Mouse (Mus musculus) CH12.LX (cell line): ENCODE results near the gene Ccdc157. TPM values are rescaled to one million over a fixed set of nuclear protein-coding genes. Genes with fewer than 3 reads are reported as not detected.
"Not testable (repeated sequence)": the region's sequence is repeated elsewhere in the genome, so short reads cannot be mapped to it uniquely, and the experiment has no call there.

Experiments
- DNase-seq: peaks from one replicate; pipeline ENCODE4 v3.0.0-alpha.2; 2013; ENCODE audit errors: extremely low read depth
- H3K27ac ChIP-seq: 2 replicates; pipeline ENCODE4 v1.5.1; 2012; ENCODE audit warnings: low read depth, mild to moderate bottlenecking, control low read depth, moderate library complexity; ENCODE audit not compliant: insufficient read depth
- H3K27me3 ChIP-seq: replicated peaks from 2 replicates; pipeline ENCODE3; 2012; ENCODE audit warnings: inconsistent platforms
- H3K36me3 ChIP-seq, 2 experiments: replicated peaks in 1 of 2; 2 replicates each; pipeline versions ENCODE3 to v1.6.1; 2012; ENCODE audit warnings: inconsistent platforms in 1 of 2, low read length in 1 of 2, mild to moderate bottlenecking in 1 of 2, mixed read lengths in 1 of 2, moderate library complexity in 1 of 2; ENCODE audit not compliant: control insufficient read depth in 1 of 2, insufficient read depth in 1 of 2
- H3K4me1 ChIP-seq, 2 experiments: 2 replicates each; pipeline ENCODE4 v1.6.1; 2012; ENCODE audit warnings: inconsistent platforms in 1 of 2, moderate library complexity in 1 of 2; ENCODE audit not compliant: insufficient read depth in 2 of 2, control insufficient read depth in 1 of 2
- H3K4me2 ChIP-seq: 2 replicates; pipeline ENCODE4 v1.6.1; 2012; ENCODE audit warnings: low read depth, mild to moderate bottlenecking, control low read depth; ENCODE audit not compliant: poor library complexity, insufficient read depth, severe bottlenecking
- H3K4me3 ChIP-seq, 3 experiments: fragments of 150-350 bp in 1 of 3; sonication (generic) in 1 of 3; replicated peaks in 1 of 3; 2 replicates each; pipeline versions ENCODE3 to v1.5.1; 2011 to 2012; ENCODE audit warnings: low read depth in 2 of 3, low read length in 2 of 3, mild to moderate bottlenecking in 2 of 3, moderate library complexity in 2 of 3, control low read depth in 1 of 3, improper control_type of control experiment in 1 of 3, inconsistent platforms in 1 of 3, mixed read lengths in 1 of 3; ENCODE audit not compliant: poor library complexity in 1 of 3
- H3K79me2 ChIP-seq: replicated peaks from 2 replicates; pipeline ENCODE4 v1.6.1; 2012; ENCODE audit warnings: mild to moderate bottlenecking, moderate library complexity; ENCODE audit not compliant: control insufficient read depth, poor library complexity, insufficient read depth, severe bottlenecking; ENCODE audit errors: extremely low read depth
- H3K9ac ChIP-seq: 2 replicates; pipeline ENCODE4 v1.6.1; 2012; ENCODE audit warnings: low read depth, mild to moderate bottlenecking, control low read depth, moderate library complexity; ENCODE audit not compliant: insufficient read depth
- H3K9me3 ChIP-seq: replicated peaks from 2 replicates; pipeline ENCODE3; 2012; ENCODE audit warnings: low read length, inconsistent platforms, mixed read lengths
- BHLHE40 ChIP-seq: IDR thresholded peaks from 2 replicates; pipeline ENCODE4 v1.6.1; 2011; ENCODE audit warnings: mild to moderate bottlenecking, low read depth, low read length, improper control_type of control experiment
- CHD1 ChIP-seq: IDR thresholded peaks from 2 replicates; pipeline ENCODE4 v1.6.1; 2012; ENCODE audit warnings: low read depth, low read length, improper control_type of control experiment, inconsistent platforms
- CTCF ChIP-seq, 2 experiments: IDR thresholded peaks in 1 of 2; conservative IDR thresholded peaks in 1 of 2; 2 replicates each; pipeline ENCODE4 v1.5.1; 2011 to 2012; ENCODE audit warnings: low read depth in 2 of 2, low read length in 2 of 2, improper control_type of control experiment in 1 of 2, inconsistent platforms in 1 of 2, mild to moderate bottlenecking in 1 of 2, moderate library complexity in 1 of 2
- E2F4 ChIP-seq: IDR thresholded peaks from 2 replicates; pipeline ENCODE4 v1.6.1; 2011; ENCODE audit warnings: low read depth, low read length, improper control_type of control experiment; ENCODE audit not compliant: insufficient replicate concordance
- ELF1 ChIP-seq: IDR thresholded peaks from 2 replicates; pipeline ENCODE4 v1.6.1; 2014; ENCODE audit warnings: low read depth, mild to moderate bottlenecking, inconsistent platforms, low read length, improper control_type of control experiment
- GABPA ChIP-seq: IDR thresholded peaks from 2 replicates; pipeline ENCODE4 v1.6.1; 2012; ENCODE audit warnings: low read depth, low read length, improper control_type of control experiment, inconsistent platforms; ENCODE audit not compliant: insufficient replicate concordance
- IRF4 ChIP-seq: IDR thresholded peaks from 2 replicates; pipeline ENCODE4 v1.6.1; 2014; ENCODE audit warnings: low read depth, mild to moderate bottlenecking, inconsistent platforms, low read length, improper control_type of control experiment
- MAZ ChIP-seq: IDR thresholded peaks from 2 replicates; pipeline ENCODE4 v1.6.1; 2012; ENCODE audit warnings: low read depth, mild to moderate bottlenecking, inconsistent platforms, low read length, improper control_type of control experiment, moderate library complexity
- NELFE ChIP-seq: IDR thresholded peaks from 2 replicates; pipeline ENCODE4 v1.6.1; 2011; ENCODE audit warnings: low read depth, low read length, improper control_type of control experiment
- NRF1 ChIP-seq: IDR thresholded peaks from 2 replicates; pipeline ENCODE4 v1.6.1; 2014; ENCODE audit warnings: low read depth, mild to moderate bottlenecking, inconsistent platforms, low read length, improper control_type of control experiment, moderate library complexity
- PAX5 ChIP-seq: IDR thresholded peaks from 2 replicates; pipeline ENCODE4 v1.6.1; 2012; ENCODE audit warnings: low read length, inconsistent platforms, mixed read lengths
- POLR2A ChIP-seq: IDR thresholded peaks from 2 replicates; pipeline ENCODE4 v1.6.1; 2011; ENCODE audit warnings: low read depth, mild to moderate bottlenecking, improper control_type of control experiment, low read length
- POLR2AphosphoS2 ChIP-seq: IDR thresholded peaks from 2 replicates; pipeline ENCODE4 v1.6.1; 2011; ENCODE audit warnings: low read depth, low read length, improper control_type of control experiment
- RAD21 ChIP-seq: IDR thresholded peaks from 2 replicates; pipeline ENCODE4 v1.6.1; 2011; ENCODE audit warnings: low read depth, mild to moderate bottlenecking, low read length, improper control_type of control experiment, moderate library complexity
- USF1 ChIP-seq: IDR thresholded peaks from 2 replicates; pipeline ENCODE4 v1.6.1; 2014; ENCODE audit warnings: low read depth, mild to moderate bottlenecking, inconsistent platforms, low read length, improper control_type of control experiment
- USF2 ChIP-seq: conservative IDR thresholded peaks from 2 replicates; pipeline ENCODE4 v1.6.1; 2011; ENCODE audit warnings: low read depth, low read length, improper control_type of control experiment
- ZC3H11A ChIP-seq: IDR thresholded peaks from 2 replicates; pipeline ENCODE4 v1.6.1; 2012; ENCODE audit warnings: low read depth, mild to moderate bottlenecking, inconsistent platforms, low read length, improper control_type of control experiment
- ZNF384 ChIP-seq: IDR thresholded peaks from 2 replicates; pipeline ENCODE4 v1.6.1; 2012; ENCODE audit warnings: low read depth, low read length, improper control_type of control experiment, inconsistent platforms
- dilution Hi-C: fragments of 300-500 bp; cut with MboI; formaldehyde crosslinking; loops from 2 replicates; pipeline ENCODE4 v1.14.3; 2020; ENCODE audit warnings: low sequenced_read_pairs; ENCODE audit not compliant: extremely low pct_unique_long_range_greater_than_20kb, extremely low pct_ligation_motif_present
- in situ Hi-C: fragments of 300-500 bp; cut with MboI; formaldehyde crosslinking; loops from 3 replicates; pipeline ENCODE4 v1.14.3; 2019; ENCODE audit warnings: low sequenced_read_pairs, low pct_ligation_motif_present, low pct_unique_long_range_greater_than_20kb, mixed read lengths
- polyA plus RNA-seq: library from polyadenylated mRNA; unstranded; fragments of >175 nt; gene quantifications from 2 replicates; pipeline ENCODE4 v1.2.1, GENCODE M21; 2012; ENCODE audit warnings: low read depth; ENCODE audit not compliant: insufficient read length
- total RNA-seq, 2 experiments: library from RNA; depleted of rRNA; stranded (reverse); fragments of 300-350 nt in 1 of 2; fragments of >200 nt in 1 of 2; gene quantifications; 2 replicates each; pipeline ENCODE4 v1.2.3; 2012 to 2014

Ccdc157 gene
- total and polyA plus RNA-seq, 3 experiments, result 2.3 to 4.4 (median 4.0) TPM

DNA sequence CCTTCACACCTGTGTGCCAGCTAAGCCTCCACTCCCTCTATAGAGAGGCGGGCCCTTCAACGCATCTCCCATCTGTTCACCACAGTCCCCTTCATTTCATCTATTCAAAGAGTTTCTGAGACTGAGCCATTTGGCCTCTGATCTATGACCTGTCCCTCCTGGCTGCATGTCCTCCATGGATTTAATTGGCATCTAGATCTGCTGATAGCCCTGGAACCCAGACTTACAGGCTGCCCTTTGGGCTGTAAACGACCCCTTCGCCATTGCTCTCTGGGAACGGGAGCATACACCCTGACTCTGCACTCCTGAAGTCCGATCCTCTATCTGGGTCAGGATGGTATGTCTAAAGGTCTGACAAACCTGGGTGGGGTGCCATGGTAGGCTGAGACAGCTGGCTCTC is 47.2 kb downstream of the Ccdc157 start:
- DNase-seq, result no peak
- in situ Hi-C loops, result no loop called here
- no peak overlapping the region for H3K4me3 ChIP-seq
- TF ChIP-seq RAD21, result no peak
- TF ChIP-seq USF2, result no peak
- no peak for TF ChIP-seq CTCF (conservative IDR thresholded peaks at IDR 0.05 in 1 of 2, IDR thresholded peaks at IDR 0.05 in 1 of 2; ENCODE audit: low read depth in 2 of 2, low read length in 2 of 2)
- no peak for TF ChIP-seq USF1
- no peak for TF ChIP-seq GABPA
- TF ChIP-seq IRF4, result no peak
- TF ChIP-seq POLR2A, result no peak
- no peak for TF ChIP-seq E2F4
- no peak for TF ChIP-seq ELF1
- TF ChIP-seq PAX5, result no peak
- TF ChIP-seq BHLHE40, result no peak
- TF ChIP-seq MAZ, result no peak
- TF ChIP-seq, all 38 proteins: peak for 0
- Histone ChIP-seq H3K79me2 (no peaks in the 10 kb centered on the region), H3K27me3 (no peaks in the 10 kb centered on the region), H3K9ac (no peak overlapping the region), H3K36me3 (peaks cover 51 to 88% of the 10 kb centered on the region in 2 experiments), H3K4me1 (no peaks in the 10 kb centered on the region), H3K27ac (no peak overlapping the region), H3K4me2 (no peak overlapping the region), H3K9me3 (no peaks in the 10 kb centered on the region)
- dilution Hi-C loops, result no loop called here

GRCm38 (mm10) chr11:4112033-4112432 is 48.1 kb downstream of the Ccdc157 start:
- Histone ChIP-seq H3K4me3 (no peak overlapping the region), H3K4me2 (no peak overlapping the region), H3K27me3 (no peaks in the 10 kb centered on the region), H3K9me3 (no peaks in the 10 kb centered on the region), H3K4me1 (no peaks in the 10 kb centered on the region), H3K36me3 (peaks cover 57 to 87% of the 10 kb centered on the region in 2 experiments), H3K9ac (no peak overlapping the region), H3K27ac (no peak overlapping the region), H3K79me2 (no peaks in the 10 kb centered on the region)
- DNase-seq, result no peak
- in situ Hi-C loops (no loop called here), dilution Hi-C loops (no loop called here)
- TF ChIP-seq NELFE (no peak), NRF1 (no peak), POLR2A (no peak), USF2 (no peak)

DNA sequence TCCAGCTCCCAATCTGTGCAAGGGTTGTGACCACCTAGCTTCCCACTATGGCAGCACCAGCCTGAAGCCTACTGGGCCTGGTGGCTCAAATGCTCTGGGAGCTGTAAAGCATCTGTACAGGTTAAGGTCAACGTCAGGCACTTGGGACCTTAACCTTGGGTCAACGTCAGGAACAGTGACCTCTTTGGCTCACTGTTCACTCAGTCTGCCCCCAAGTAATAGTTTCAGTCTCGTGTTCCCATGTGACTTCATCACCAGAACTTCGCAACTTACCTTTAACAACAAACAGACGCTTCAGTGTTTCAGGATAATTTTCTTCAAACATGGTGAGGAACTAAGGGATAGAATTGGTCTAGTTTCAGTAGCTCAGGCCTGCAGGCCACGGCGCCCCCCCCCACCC is 51.4 kb downstream of the Ccdc157 start:
- Histone ChIP-seq H3K9ac (no peak overlapping the region), H3K4me3 (no peak overlapping the region), H3K79me2 (no peaks in the 10 kb centered on the region), H3K4me2 (no peak overlapping the region), H3K27me3 (no peaks in the 10 kb centered on the region), H3K9me3 (no peaks in the 10 kb centered on the region), H3K27ac (no peak overlapping the region), H3K36me3 (peaks cover 63 to 89% of the 10 kb centered on the region in 2 experiments), H3K4me1 (no peaks in the 10 kb centered on the region)
- in situ Hi-C loops (no loop called here), dilution Hi-C loops (no loop called here)
- no peak for DNase-seq
- TF ChIP-seq ZNF384 (no peak), CHD1 (no peak), ZC3H11A (no peak), POLR2AphosphoS2 (no peak)

- peaks cover 66 to 89% of the 10 kb centered on the region in 2 experiments for H3K36me3 ChIP-seq
- H3K27me3 ChIP-seq, H3K9ac ChIP-seq, H3K4me3 ChIP-seq, H3K27ac ChIP-seq, DNase-seq, H3K4me2 ChIP-seq, H3K4me1 ChIP-seq, in situ Hi-C loops, H3K9me3 ChIP-seq, dilution Hi-C loops, H3K79me2 ChIP-seq: not testable (repeated sequence)
These were observed 52.2 kb downstream of the Ccdc157 start for GRCm38 (mm10) chr11:4107901-4108300.
